Mouse (Mus musculus) urinary bladder, postnatal 25 days (tissue): ENCODE measurements around the gene H2afy.

Experiments
- DNase-seq: peaks from one replicate; pipeline ENCODE4 v3.0.0; 2022; ENCODE audit warnings: low spot score

The H2afy gene

DNA sequence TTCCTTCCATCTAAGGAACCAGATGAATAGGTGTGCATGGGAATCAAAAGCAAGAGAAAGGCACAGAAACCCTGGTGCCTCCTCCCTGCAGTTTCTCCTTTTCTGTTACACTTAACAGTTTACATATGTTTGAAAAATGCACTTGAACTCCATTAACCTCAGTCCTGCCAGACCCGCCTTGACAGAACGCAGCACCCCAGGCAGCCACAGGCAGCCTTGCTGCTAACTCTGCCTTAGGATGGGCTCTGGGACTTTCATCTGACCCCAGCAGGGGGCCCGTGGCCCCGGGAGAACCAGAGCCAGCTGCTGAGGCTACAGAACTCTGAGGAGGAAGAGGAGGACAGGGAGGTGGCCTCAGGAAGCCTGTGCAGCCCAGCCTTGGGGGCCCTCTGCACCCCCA, 23.7 kb downstream of the H2afy start:
- DNase-seq: no peak

DNA sequence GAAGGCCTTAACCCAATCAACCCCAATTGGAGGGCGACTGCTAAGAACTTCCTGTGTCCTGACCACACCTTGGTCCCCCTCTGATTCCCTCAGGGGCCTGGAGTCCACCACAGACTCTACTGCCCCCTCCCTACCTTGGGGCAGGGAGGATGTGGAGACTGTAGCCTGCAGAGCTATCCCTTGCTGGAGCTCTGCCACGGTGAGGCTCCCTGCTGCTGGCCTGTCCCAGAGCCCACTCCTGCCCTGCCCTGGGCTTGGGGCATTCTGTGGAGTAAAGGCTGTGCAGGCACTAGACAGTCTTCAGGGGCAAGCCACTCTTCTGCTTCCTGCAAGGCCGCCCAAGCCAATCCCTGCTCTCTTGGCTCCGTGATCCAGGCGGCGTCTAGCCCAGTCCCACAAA, 24.6 kb downstream of the H2afy start:
- DNase-seq: no peak

DNA sequence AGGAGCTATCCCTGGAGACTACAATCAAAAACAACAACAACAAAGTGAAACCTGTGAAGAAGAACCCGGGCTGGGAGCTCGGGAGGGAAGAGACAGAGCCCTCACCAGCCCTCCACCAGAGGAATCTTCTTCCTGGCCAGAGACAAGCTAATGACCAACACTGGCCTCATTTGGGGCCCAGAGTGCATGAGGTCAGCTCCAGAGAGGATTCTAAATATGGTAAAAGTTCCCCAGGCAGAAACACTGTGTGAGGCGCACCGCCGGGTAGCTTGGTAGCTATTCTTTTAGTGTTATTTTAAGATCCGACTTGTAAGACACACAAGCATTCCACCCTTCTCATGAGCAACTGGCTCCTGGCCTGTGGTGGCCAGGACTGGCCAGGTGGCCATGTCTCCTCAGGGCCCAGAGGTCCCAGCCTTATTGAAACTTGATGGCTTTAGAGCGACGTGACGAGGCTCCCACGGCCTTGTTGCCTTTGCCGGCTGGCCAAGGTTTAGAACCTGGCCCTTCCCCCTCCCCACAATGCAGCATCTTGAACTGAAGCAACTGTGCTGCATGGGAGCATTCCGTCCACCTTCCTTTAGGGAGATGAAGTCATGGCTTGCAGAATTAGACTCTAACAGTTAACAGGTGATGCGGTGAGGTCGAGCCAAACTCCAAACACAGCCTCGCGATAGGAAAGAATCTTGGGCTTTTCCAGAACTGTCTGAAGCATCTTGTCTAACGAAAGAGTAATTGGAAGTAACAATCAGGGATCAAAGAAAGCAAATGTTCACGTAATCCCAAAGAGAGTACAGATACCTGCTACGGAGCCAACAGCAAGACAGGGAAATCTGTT, 25.2 kb downstream of the H2afy start:
- no peak for DNase-seq

DNA sequence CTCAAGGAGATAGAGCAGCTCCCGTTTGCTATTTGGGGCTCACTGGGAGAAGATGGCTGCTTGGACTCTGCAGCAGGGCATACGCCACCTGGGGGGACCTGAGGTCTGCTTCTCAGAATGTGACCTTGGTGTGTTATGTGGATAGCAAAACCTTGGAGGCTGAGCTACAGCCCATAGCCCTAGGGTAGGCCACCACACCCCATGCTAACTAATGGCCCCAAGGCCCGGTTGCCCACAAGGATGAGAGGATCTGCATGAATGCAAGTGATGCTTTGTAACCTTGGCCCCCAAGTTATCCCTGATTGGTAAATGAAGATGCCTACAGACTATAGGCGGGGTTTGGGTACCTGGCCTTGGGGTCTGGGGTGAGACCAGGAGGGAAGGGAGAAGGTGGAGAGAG, 26.5 kb downstream of the H2afy start:
- DNase-seq: no peak

DNA sequence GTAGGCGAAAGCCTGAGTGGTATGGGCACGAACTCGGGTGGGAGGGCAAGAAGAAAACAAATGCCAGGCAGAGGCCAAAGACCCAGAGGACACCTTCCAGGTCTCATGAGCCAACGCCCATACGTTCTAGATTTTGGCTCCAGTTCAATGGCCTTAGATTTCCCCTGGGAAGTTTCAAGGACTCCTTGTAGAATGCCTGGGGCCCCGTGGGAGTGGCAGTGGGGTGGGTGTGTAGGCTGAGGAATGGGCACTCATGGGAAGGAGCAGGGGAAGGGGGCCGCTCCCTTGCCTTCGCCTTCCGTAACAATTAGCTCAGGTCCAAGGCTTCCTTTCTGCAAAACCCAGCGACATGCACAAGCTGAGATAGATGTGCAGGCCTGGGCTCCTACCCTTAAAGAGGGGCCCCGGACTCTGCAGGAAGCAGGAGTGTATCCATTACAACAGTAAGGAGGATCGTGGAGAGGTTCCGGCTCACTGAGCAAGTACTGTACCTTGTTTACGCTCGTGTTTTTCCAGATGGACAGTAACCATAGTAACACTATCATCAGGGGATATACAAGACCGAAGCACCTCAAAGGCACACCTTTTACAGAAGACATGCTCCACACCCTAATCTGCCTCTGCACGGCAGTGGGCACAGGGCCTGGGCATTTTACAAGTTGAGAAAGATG, 27.2 kb downstream of the H2afy start:
- no peak for DNase-seq

DNA sequence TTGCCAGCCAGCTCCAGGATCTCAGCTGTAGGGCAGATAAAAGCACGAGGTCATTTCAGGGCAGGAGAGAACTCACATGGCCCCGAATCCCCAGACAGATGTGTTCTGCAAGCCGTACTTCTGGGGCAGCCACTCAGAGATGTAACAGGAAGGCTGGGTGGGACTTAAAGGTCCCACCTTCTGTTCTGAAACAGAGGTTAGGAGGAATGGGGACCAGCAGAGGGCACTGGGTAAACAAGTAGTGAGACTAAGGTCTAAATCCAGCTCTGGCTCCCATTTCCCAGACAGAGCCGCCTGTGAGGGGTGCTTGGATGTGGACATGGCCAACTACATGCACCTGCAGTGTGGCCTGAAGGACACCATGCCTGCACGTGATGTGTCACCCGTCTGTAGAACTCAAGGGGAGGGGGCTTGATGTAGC, 31.2 kb downstream of the H2afy start:
- DNase-seq: no peak

DNA sequence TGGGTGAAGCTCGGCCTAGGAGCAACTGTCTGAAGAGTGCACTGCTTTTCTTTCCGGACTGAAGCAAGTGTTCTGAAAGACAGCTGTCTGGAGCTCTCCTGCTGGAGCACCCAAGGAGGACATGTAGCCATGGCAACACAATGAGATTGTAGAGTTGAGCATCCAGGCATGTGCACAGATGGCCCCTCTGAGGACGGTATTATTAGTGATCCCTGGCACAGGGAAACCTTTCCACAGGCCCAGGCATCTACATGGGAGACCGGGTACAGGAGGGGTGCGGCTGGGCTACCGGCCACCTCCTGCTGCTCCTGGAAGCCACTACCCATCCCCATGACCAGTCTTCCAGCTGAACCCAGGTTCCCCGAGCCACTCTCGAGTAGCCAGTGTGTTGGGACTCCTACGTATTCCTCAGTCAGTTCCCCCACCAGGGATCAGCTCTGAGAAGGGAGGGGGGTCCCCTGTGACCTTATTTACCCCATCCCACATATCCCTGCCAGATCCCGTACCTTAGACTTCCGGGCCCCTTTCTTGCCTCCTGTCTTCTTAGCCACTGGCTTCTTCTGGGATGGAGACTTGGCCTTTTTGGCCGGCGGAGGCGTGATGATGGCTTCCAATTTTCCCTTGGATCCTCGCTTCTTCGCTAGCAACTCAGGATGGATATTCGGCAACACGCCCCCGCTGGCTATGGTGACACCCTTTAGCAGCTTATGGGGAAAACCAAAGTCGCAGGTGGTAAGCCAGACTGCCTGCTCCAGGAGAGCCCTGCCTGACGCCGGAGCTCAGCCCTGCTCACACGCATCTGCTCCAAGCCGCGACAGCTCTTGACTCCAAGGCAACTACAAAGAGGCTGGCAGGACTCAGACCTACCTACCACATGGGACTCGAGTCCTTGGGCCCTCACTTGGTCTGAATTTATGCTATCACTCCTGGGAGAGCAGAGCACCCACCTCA, 32.1 kb downstream of the H2afy start:
- no peak for DNase-seq

DNA sequence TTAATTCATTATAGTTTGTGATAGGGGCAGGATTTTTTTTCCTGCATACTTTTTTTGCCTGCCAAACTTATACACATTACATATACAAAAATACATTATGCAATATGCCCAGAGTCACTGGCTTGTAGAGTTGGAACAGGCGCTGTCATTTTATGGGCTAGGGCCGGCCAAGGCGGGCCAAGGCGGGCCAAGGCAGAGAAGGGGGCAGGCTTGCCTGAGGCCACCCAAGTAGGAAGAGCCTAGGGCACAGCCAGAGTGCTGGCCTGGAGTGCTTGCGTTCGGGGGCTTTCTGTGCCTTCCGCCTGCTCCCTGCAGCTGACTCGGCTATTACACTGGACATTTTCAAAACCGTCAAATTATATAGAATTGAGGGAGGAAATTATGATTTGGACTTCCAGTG, 34.0 kb downstream of the H2afy start:
- no peak for DNase-seq

DNA sequence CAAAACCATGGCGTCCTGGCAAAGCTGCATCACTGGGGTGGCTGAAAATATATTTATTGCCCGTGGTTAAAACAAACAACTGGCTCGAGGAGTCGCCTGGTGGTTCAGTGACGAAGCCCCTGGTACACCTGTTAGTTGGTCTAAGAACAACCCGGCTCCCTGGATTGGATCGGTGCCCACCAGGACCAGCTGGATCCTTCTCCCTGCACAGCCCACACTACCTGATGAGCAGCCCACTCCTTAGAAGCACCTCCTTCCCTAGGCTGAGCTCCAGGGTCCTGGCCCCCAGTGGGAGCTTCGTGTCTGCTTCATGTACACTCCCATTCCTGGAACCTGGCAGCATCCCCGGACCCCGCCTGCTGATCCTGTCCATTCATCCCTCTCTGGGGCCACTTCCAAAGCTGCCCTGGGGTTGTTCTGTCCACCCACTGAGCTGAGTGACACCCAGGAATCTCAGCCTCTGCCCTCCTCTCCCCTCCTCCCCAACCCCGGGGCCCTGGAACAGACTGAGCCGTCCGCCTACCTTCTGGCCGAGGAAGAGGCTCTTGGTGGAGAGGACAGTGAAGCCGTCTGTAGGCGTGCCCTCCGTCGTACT, 40.5 kb downstream of the H2afy start:
- DNase-seq: no peak

DNA sequence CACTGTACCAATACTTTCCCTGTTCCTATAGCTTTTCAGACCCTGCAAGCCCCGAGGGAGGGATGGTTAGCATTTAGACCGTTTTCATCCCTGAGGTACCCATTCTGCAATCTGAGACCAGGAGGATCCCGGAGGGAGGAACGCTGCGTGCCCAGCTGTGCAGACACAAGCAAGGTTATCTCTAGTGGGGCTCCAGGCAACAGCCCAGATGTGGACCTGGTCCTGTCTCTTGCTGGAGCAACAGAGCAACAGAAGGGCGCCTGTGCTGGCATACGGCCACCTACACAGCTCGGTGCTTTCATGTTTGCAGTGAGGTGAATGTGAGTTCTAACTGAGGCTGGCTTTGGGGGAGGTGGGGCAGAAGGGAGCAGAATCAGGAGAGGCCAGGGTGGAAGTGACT, 41.6 kb downstream of the H2afy start:
- no peak for DNase-seq

DNA sequence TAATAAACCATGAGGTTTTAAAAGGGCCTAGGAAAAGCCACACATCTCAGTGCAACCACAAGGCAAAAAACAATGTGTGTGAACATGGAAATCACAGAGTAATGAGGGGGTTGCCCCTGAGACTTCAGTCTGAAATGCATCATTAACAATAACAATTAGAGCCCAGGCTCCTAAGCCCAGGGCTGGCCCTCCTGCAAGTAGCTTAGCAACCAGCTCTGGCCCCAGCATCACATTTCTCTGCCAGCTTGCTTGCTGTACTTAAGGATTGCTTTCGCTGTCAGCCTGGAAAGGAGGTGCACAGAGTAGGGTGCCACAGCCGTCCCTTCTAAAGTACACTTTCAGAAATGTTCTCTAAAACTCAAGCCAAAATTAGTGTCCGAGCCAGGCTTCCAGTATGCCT, 42.5 kb downstream of the H2afy start:
- DNase-seq: no peak

DNA sequence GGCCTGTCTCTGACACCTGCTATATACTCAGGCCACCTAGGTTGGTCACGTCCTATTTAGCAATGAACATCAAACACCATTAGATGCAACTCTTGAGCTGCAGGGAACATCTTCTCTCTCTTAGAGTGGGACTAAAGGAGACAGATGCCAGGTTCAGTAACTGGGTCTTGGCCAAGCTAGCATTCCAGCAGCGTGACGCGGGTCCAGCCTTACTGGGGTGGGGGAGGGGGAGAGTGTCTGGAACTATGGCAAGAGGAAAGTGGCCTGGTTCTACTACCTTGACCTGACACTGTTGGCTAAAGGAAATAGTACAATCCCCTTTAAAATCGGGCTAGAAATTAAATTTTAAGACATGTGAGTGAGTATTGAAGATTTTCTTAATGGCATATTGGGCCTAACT, 43.6 kb downstream of the H2afy start:
- no peak for DNase-seq

DNA sequence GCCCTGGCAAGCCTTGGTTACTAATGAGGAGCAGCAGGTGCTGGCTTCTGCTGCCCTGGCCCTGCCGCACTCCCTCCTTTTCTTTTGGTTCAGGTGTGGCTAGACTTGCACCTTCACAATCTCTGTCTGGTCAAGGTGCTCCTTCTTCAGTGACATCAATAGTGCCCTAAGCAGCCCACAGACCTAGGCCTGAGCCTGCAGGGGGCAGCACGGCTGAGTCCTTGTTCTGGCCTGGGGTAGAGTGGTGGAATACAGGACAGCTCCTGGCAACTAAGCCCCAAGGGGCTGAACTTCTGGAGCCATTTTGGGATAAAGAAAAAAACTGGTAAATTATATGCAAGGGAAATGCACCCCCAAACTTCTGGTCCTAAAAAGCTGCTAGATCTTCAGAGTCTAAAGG, 45.6 kb downstream of the H2afy start:
- no peak for DNase-seq

DNA sequence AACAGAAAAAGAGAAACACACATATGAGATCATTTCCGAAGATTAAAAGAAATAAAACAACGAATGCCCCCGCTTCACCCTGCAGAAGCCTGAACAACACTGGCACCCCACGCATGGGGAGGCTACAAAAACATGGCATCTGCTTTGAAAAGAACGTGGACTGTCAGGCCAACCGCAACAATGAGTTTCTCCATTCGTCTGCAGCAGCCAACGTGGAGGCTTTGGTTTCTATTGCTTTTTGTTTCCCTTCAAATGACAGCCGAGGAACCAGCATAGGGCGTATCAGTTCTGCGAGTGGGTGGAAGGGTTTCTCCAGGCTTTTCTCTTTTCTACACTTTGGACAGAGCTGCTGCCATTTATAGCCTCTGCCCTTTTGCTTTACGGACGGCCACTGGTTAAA, 47.6 kb downstream of the H2afy start:
- no peak for DNase-seq

DNA sequence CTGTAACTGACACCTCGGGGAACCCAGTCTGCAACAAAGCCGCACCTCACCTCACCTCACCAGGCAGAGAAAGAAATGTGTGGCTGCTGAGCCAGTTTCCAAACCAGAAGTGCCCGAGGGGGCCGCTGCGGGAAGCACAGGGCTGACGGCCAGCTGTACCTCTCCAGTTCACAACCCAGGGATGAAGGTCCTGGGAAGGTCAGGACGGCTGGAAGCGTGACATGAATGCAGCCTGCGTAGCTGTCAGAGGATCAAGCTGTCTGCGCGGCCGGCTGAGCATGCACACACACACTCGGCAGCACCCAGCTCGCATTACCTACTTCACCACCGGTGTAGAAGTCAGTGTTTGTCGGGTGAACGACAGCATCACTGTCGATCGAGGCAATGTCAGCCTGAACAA, 48.2 kb downstream of the H2afy start:
- no peak for DNase-seq

DNA sequence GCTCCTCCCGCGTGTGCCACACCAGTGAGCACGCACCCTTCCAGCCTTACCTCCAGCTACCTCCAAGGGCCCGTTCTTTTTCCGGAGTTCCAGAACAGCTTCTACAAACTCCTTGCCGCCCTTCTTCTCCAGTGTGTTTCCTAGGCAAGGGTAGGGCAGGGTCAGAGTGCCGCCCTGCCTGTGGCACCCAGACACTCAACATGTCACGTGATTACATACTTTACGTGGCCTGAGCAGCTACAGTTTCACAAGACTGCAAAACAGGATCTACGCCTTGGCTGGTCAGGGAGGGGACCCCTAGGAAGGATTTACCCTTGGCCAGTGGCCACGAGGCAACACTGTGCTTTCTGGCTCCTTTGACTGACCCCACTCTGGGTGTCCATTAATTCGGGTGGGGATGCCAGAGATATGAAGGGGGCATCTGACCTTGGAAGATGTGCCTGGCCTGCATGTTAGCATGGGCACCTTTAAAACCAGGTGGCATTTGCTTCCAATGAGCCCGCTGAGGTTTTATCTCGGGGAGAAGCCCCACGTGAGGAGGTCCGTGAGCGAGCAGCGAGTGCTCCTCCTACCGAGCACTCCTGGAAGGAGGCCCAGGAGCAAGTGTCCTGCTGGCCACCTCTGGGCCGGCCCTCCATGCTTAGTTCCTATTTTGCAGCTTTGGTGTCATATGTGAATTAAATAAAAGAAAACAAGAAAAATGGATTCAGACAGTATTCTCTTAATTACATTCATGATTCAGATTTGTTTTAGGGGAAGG, 51.8 kb downstream of the H2afy start:
- no peak for DNase-seq

DNA sequence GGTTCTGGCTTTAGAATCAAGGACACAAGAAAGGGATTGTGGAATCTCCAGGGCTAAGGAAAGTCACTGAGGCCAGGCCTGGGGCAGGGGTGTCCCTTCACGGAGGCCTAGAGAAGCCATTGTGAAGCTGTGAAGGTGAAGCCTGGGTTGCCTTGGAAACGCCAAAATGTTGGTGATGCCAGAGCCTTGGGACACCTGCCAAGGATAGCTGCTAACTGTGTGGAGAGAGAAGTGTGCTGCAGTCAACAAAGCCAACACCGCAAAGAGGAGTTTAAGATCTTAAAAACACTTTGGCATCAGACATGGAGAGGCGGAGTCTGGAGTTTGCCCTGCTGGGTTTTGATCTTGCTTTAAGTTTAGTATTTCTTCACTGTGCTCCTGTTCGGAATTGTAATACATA, 54.5 kb downstream of the H2afy start:
- no peak for DNase-seq

DNA sequence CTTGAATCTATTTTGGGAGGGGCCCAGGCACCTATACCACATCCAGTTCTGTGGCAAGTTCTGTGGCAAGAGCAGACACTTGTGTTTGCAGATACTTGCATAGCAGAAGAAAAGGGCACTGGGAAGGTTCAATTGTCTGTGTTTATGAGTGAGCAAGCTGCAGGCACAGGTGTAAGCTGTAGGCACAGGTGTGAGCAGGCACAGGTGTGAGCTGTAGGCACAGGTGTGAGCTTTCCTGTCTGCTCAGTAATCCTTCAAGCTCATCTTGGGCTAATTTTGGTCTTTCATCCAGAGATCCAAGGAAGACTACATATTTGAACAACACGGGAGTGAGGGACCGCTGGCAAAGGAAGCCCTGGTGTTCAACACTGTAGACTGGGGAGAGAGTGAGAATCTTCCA, 56.5 kb downstream of the H2afy start:
- DNase-seq: no peak

DNA sequence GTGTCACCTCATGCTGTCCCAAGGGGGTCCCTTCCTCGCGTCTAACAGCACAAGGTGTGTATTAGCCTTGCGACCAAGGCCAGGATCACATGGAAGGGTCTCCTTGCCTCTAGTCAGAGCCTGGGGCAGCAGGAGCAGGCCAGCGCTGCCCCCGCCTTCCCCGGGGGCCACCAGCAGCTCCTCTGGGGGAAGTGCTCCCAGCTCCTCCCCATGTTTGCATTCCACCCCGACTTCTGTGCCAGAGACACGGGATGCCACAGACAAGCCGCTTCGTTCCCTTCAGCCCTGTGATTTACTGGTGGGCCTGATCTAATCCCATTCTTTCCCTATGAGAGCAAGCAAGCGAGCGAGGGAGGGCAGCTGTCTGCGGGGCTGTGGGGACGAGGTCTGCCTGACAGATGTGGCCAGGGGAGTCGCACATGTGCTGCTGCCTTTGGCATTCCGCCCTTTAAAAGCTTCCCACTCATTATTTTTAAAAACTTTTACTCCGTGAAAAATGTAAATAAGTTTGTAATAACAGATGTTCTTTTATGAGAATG, 57.4 kb downstream of the H2afy start:
- no peak for DNase-seq

DNA sequence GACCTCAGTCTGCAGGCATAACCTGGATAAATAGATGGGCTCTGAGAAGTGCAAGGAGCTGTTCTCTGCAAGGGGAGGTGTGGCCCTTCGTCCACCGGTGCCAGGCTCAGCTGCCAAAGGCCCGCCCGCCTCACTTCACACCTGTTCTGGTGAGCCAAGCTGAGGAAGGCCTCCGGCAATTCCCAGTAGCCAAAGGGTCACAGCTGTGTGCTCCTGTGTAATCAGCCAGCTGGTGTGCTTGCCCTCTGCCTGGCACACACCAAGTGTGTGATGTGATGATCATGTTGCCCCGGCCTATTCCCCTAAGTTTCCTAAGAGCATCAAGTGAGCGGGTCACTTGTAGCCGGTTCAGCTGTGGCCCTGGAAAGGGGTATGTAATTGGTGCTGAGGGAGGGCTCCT, 60.2 kb downstream of the H2afy start:
- DNase-seq: no peak

DNA sequence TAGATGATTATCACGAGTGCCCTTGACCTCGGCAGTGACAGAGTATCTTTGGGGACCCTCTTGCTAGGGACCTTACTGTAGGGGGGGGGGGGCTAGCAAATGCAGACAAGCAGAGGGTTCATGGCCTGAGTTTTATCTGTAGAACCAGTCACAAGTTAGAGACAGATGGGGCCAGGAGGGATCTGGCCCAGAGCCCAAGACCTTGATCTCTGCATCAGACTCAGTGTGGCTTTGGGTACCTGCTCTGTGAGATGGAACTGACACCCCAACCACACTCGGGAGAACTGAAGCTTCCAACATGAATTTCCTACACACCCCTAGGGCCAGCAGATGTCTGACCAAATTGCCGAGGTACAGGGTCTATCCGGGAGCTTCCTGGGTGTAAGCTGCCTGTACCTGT, 63.0 kb downstream of the H2afy start:
- no peak for DNase-seq
